Mouse (Mus musculus) hindbrain, embryonic 15.5 days (tissue): Measurements from ENCODE around the gene Rpap3. TPM values are rescaled to one million over a fixed set of nuclear protein-coding genes. Genes with fewer than 3 reads are reported as not detected.

Experiments used
- ATAC-seq: fragments of 200-750 bp; cut with Nextera tagmentation; 2 replicates; pipeline ENCODE4 v1.8.0; 2017; ENCODE audit warnings: low read depth, moderate number of reproducible peaks, moderate TSS enrichment; ENCODE audit not compliant: low FRiP score
- H3K27ac ChIP-seq: fragments of 300-500 bp; sonication (generic); replicated peaks from 2 replicates; pipeline ENCODE4 v1.5.1; 2015; ENCODE audit warnings: mild to moderate bottlenecking, inconsistent platforms
- H3K27me3 ChIP-seq: fragments of 300-500 bp; sonication (generic); 2 replicates; pipeline ENCODE4 v1.6.1; 2015; ENCODE audit warnings: control low read depth, inconsistent platforms
- H3K36me3 ChIP-seq: fragments of 300-500 bp; sonication (generic); 2 replicates; pipeline ENCODE4 v1.6.1; 2015; ENCODE audit warnings: control low read depth, inconsistent platforms
- H3K4me1 ChIP-seq: fragments of 300-500 bp; sonication (generic); replicated peaks from 2 replicates; pipeline ENCODE4 v1.6.1; 2015; ENCODE audit warnings: control low read depth, inconsistent platforms
- H3K4me2 ChIP-seq: fragments of 300-500 bp; sonication (generic); 2 replicates; pipeline ENCODE4 v1.6.1; 2015; ENCODE audit warnings: moderate library complexity, mild to moderate bottlenecking, inconsistent platforms
- H3K4me3 ChIP-seq: fragments of 300-500 bp; sonication (generic); 2 replicates; pipeline ENCODE4 v1.5.1; 2015; ENCODE audit warnings: mild to moderate bottlenecking, inconsistent platforms
- H3K9ac ChIP-seq: fragments of 300-500 bp; sonication (generic); 2 replicates; pipeline ENCODE4 v1.6.1; 2015; ENCODE audit warnings: inconsistent platforms
- H3K9me3 ChIP-seq: fragments of 300-500 bp; sonication (generic); 2 replicates; pipeline ENCODE4 v1.6.1; 2016; ENCODE audit warnings: control low read depth, inconsistent platforms
- WGBS: fragments of 180-500 bp; shearing (Covaris S2); methylation state at CpG from one replicate; pipeline ENCODE4 v1.1.7; 2015; 5-methylcytosine and 5-hydroxymethylcytosine counted together
- polyA plus RNA-seq: library from polyadenylated mRNA; unstranded; fragments of >200 nt; fragmentation: Nextera tagmentation; extraction: Ambion mirVana; gene quantifications from 2 replicates; pipeline ENCODE4 v1.2.1, GENCODE M21; 2015

The Rpap3 gene
- 31.7 and 34.7 TPM in 2 replicates for polyA plus RNA-seq

DNA sequence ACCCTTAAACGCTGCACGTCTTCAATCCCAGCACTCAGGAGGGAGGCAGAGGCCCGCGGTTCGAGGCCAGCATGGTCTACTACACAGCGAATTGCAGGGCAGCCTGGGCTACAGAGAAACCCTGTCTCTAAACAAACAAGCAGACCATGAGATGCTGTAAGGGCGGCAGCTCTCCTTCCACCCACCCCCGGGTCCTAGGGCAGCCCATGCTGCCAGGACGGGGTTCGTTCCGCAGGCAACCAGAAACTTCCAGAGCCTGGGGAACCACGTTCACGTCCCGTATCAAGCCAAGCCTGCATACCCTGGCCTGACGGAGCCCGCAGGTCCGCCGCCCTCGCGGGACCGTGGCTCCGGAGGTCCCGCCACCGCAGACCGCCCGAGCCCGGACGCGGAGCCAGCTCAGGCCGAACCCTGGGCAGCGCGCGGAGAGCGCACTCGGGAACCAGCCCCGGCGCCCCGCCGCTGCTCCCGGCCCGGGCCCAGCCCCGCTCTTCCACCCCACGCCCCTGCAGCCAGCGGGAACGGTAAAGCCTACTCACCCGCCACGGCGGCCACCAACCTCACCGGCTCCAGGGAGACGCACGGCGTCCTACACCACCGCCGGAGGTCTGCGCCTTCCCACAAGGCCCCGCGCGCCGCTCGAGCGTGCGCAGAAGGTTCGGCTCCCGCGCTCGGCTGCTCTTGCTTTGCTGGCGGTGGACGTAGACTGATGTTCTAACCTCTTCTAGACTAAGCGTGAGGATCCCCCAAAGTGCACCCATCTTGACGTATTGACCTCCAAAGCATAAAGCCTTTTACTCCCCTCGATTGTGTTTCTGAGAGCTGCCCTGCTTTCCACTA lies at the start of gene Rpap3:
Gene Rpap3 (minus strand): TSS at position 615 of the 840 bp plus-strand sequence.
- Histone ChIP-seq H3K4me3 (peak within 1 kb of the TSS; percentile 84), H3K4me1 (peaks cover 20% of the 10 kb centered on the region), H3K27ac (peak within 1 kb of the TSS; percentile 75), H3K36me3 (peaks cover 13% of the 10 kb centered on the region), H3K4me2 (peak within 1 kb of the TSS; percentile 77), H3K27me3 (no peaks in the 10 kb centered on the region), H3K9me3 (no peaks in the 10 kb centered on the region), H3K9ac (peak within 1 kb of the TSS; percentile 88)
- peak; percentile 94 for ATAC-seq
- WGBS: under 1% methylated on average over 69 of the region's 71 CpGs

DNA sequence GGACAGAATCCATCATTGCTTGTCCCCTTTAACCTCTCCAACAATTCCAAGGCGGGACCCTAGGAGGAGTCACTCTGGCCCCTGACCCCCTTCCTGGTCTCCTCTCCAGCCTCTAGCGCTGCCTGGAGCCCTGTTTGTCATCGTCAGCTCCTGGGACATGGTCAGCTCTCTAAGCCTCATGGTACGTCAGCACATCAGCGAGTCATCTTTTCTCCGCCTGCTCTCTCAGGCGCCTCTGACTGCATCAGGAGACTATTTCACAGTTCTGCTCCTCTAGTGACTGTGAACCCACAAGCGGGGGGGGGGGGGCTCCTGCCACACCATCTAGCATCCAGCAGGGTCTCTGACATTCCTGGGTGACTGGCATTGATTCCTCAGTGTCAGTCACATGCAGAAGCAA lies 49.7 kb upstream of the Rpap3 start:
- Histone ChIP-seq H3K27ac (no peak overlapping the region), H3K9ac (no peak overlapping the region), H3K4me2 (no peak overlapping the region), H3K27me3 (no peaks in the 10 kb centered on the region), H3K4me3 (no peak overlapping the region), H3K36me3 (no peaks in the 10 kb centered on the region; the same call in 1 of the 2 replicates), H3K9me3 (no peaks in the 10 kb centered on the region), H3K4me1 (peaks cover 18% of the 10 kb centered on the region)
- WGBS: 39% methylated on average over 8 of the region's 8 CpGs
- ATAC-seq: no peak

- Histone ChIP-seq H3K4me3 (no peak overlapping the region), H3K9ac (no peak overlapping the region)
- WGBS: 55% methylated on average over 6 of the region's 6 CpGs
These were observed 48.9 kb upstream of the Rpap3 start for GRCm38 (mm10) chr15:97754476-97754875.

GRCm38 (mm10) chr15:97752491-97752890 lies 46.9 kb upstream of the Rpap3 start:
- WGBS: 96% methylated on average over 5 of the region's 5 CpGs
- Histone ChIP-seq H3K27me3 (no peaks in the 10 kb centered on the region), H3K4me3 (no peak overlapping the region), H3K4me2 (no peak overlapping the region), H3K9me3 (no peaks in the 10 kb centered on the region), H3K36me3 (no peaks in the 10 kb centered on the region), H3K4me1 (peaks cover 23% of the 10 kb centered on the region), H3K9ac (no peak overlapping the region), H3K27ac (no peak overlapping the region)
- no peak for ATAC-seq

More at GRCm38 (mm10) chr15:97754476-97754875, 48.9 kb upstream of the Rpap3 start:
- Histone ChIP-seq H3K4me1 (peaks cover 23% of the 10 kb centered on the region), H3K9me3 (no peaks in the 10 kb centered on the region), H3K27ac (no peak overlapping the region), H3K27me3 (no peaks in the 10 kb centered on the region), H3K4me2 (no peak overlapping the region), H3K36me3 (no peaks in the 10 kb centered on the region; the same call in 1 of the 2 replicates)
- ATAC-seq: no peak

DNA sequence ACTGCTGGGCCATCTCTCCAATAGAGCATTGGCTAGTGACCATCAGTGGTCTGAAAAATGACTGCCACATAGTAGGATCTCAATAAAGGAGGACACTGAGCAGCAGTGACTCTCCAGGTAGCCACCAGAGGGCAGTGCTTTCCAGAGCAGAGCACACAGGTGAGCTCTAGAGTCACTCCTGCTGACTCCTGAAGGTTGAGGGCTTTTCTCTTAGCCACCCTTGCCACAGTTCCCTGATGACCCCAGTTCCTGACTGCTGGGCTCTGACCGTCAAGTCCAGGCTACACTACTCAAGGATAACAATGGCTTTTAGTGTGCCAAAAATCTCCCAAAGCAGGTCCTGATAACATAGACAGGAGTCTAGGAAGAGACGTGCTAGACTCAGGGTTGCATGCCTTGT lies 46.1 kb upstream of the Rpap3 start:
- Histone ChIP-seq H3K9me3 (no peaks in the 10 kb centered on the region), H3K4me1 (peaks cover 23% of the 10 kb centered on the region), H3K4me3 (no peak overlapping the region), H3K4me2 (no peak overlapping the region), H3K36me3 (no peaks in the 10 kb centered on the region), H3K9ac (no peak overlapping the region), H3K27ac (no peak overlapping the region), H3K27me3 (no peaks in the 10 kb centered on the region)
- WGBS: 78% methylated on average over 2 of the region's 2 CpGs
- no peak for ATAC-seq

GRCm38 (mm10) chr15:97750697-97751096 lies 45.1 kb upstream of the Rpap3 start:
- H3K9me3 ChIP-seq: no peaks in the 10 kb centered on the region
- no peak overlapping the region for H3K9ac ChIP-seq
- peak overlapping the region; percentile 49 for H3K27ac ChIP-seq
- no peaks in the 10 kb centered on the region for H3K36me3 ChIP-seq
- peak overlapping the region; percentile 1; the same call in 1 of the 2 replicates for H3K4me2 ChIP-seq
- H3K4me1 ChIP-seq: peaks cover 19% of the 10 kb centered on the region
- peak; percentile 86 for ATAC-seq
- H3K4me3 ChIP-seq: no peak overlapping the region
- H3K27me3 ChIP-seq: no peaks in the 10 kb centered on the region
- WGBS: 17% methylated on average over 12 of the region's 12 CpGs

GRCm38 (mm10) chr15:97749841-97750240 lies 44.2 kb upstream of the Rpap3 start:
- no peak for ATAC-seq
- H3K27me3 ChIP-seq: no peaks in the 10 kb centered on the region
- no peak overlapping the region for H3K4me3 ChIP-seq
- 90% methylated on average over 13 of the region's 13 CpGs for WGBS
- no peak overlapping the region for H3K9ac ChIP-seq
- H3K36me3 ChIP-seq: no peaks in the 10 kb centered on the region
- H3K27ac ChIP-seq: peak overlapping the region; percentile 49; the same call in 1 of the 2 replicates
- no peak overlapping the region for H3K4me2 ChIP-seq
- H3K9me3 ChIP-seq: no peaks in the 10 kb centered on the region
- peaks cover 20% of the 10 kb centered on the region for H3K4me1 ChIP-seq

- WGBS: 94% methylated on average over 9 of the region's 9 CpGs
- H3K4me1 ChIP-seq: peaks cover 22% of the 10 kb centered on the region
- H3K27me3 ChIP-seq: no peaks in the 10 kb centered on the region
- H3K9ac ChIP-seq: no peak overlapping the region
- no peak for ATAC-seq
- no peak overlapping the region for H3K4me2 ChIP-seq
- H3K36me3 ChIP-seq: no peaks in the 10 kb centered on the region
- H3K27ac ChIP-seq: no peak overlapping the region
- no peak overlapping the region for H3K4me3 ChIP-seq
- no peaks in the 10 kb centered on the region for H3K9me3 ChIP-seq
These were observed 43.8 kb upstream of the Rpap3 start for GRCm38 (mm10) chr15:97749397-97749796.

DNA sequence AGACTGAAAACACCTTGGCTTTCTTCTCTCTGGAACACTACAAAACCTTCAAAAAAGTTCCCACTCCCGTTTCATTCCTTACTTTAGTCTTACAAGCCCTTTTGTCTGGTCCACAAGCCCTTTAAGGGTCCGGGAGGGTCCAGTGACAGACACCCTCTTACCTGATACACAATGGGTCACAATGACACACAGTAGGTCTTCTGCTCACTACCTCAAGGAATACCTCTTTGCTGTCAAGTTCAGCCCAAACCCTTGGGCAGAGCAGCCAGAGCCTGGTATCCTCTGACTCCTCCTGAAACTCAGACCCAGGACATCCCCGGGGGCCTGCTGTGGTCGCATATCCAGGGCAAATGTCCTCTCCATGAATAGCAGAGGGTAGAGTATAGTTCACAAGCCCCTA lies 43.3 kb upstream of the Rpap3 start:
- H3K27me3 ChIP-seq: no peaks in the 10 kb centered on the region
- H3K27ac ChIP-seq: no peak overlapping the region
- no peak for ATAC-seq
- WGBS: 86% methylated on average over 4 of the region's 4 CpGs
- H3K9me3 ChIP-seq: no peaks in the 10 kb centered on the region
- no peak overlapping the region for H3K9ac ChIP-seq
- no peak overlapping the region for H3K4me2 ChIP-seq
- no peaks in the 10 kb centered on the region for H3K36me3 ChIP-seq
- no peak overlapping the region for H3K4me3 ChIP-seq
- peaks cover 22% of the 10 kb centered on the region for H3K4me1 ChIP-seq

GRCm38 (mm10) chr15:97748309-97748708 lies 42.7 kb upstream of the Rpap3 start:
- Histone ChIP-seq H3K4me3 (no peak overlapping the region), H3K27ac (no peak overlapping the region), H3K27me3 (no peaks in the 10 kb centered on the region), H3K9me3 (no peaks in the 10 kb centered on the region), H3K4me2 (no peak overlapping the region), H3K9ac (no peak overlapping the region), H3K4me1 (peaks cover 22% of the 10 kb centered on the region), H3K36me3 (no peaks in the 10 kb centered on the region)
- 18% methylated on average over 10 of the region's 10 CpGs for WGBS
- ATAC-seq: no peak

GRCm38 (mm10) chr15:97747486-97747885 lies 41.9 kb upstream of the Rpap3 start:
- no peak overlapping the region for H3K4me3 ChIP-seq
- no peak overlapping the region for H3K4me2 ChIP-seq
- no peak overlapping the region for H3K27ac ChIP-seq
- no peaks in the 10 kb centered on the region for H3K9me3 ChIP-seq
- peaks cover 23% of the 10 kb centered on the region for H3K4me1 ChIP-seq
- no peaks in the 10 kb centered on the region for H3K36me3 ChIP-seq
- no peak overlapping the region for H3K9ac ChIP-seq
- WGBS: 81% methylated on average over 4 of the region's 4 CpGs
- H3K27me3 ChIP-seq: no peaks in the 10 kb centered on the region
- ATAC-seq: no peak

GRCm38 (mm10) chr15:97746748-97747147 lies 41.1 kb upstream of the Rpap3 start:
- 95% methylated on average over 24 of the region's 24 CpGs for WGBS
- no peak overlapping the region for H3K9ac ChIP-seq
- H3K4me3 ChIP-seq: no peak overlapping the region
- H3K36me3 ChIP-seq: no peaks in the 10 kb centered on the region
- peaks cover 26% of the 10 kb centered on the region for H3K4me1 ChIP-seq
- H3K4me2 ChIP-seq: no peak overlapping the region
- no peaks in the 10 kb centered on the region for H3K9me3 ChIP-seq
- ATAC-seq: no peak
- no peaks in the 10 kb centered on the region for H3K27me3 ChIP-seq
- H3K27ac ChIP-seq: no peak overlapping the region
